Mouse (Mus musculus): ENCODE measurements around the gene Nup153.

DNA sequence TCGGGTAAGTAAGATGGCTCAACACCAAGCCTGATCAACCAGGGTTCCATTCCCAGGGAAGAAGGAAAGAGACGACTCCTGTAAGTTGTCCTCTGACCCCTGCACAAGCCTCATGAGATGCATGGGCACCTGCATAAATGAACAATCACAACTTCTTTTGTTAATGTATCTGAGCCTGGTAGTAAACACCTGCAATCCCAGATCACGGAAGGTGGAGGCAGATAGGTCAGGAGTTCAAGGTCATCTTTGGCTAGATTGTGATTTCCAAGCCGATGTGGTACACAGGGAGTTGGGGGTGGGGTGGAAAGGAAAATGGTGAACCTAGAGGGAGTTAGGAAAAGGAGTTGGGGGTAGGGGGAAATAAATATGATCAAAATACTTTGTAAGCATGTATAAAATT lies 94.9 kb downstream of the Nup153 start:
- TF ChIP-seq POLR2A (IDR thresholded peaks at IDR 0.05; ENCODE audit: borderline replicate concordance, extremely low read depth, insufficient read depth, insufficient read length, poor library complexity, severe bottlenecking) (no peak), CTCF (IDR thresholded peaks at IDR 0.05; ENCODE audit: borderline replicate concordance, extremely low read depth, insufficient read depth, insufficient read length) (no peak)

Measured in brain, embryonic 14.5 days (tissue).